Mouse (Mus musculus): ENCODE results near the gene Naa60. TPM values are rescaled to one million over a fixed set of nuclear protein-coding genes. Genes with fewer than 3 reads are reported as not detected.
"Not testable (repeated sequence)": the region's sequence is repeated elsewhere in the genome, so short reads cannot be mapped to it uniquely, and the experiment has no call there.

Naa60 gene
- total and polyA plus RNA-seq, 3 experiments = 25.7 to 71.6 (median 26.0) TPM

DNA sequence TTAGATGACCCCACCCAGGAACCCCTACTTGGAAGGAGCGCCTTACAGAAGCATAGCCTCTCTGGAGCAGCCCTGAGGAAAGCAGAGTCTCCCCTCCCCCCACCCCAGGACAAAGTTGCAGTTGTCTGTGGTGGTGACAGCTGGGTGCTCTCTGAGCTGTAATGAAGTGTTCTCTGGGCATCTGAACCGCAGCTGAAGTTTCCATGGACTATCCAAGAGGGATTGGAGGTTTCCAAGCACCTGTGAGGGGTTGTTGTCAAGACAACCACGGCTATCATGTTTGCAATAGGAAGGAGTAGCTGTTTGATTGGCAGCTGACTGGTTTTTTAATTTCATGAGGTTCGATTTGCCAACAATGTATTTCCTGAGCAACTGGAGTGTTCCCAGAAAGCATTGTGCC, 29.2 kb upstream of the Naa60 start:
- ATAC-seq (ENCODE audit: extremely low read depth, insufficient number of reproducible peaks, low FRiP score, poor library complexity, severe bottlenecking) (no peak), DNase-seq (ENCODE audit: low spot score) (no peak)
- Histone ChIP-seq H3K4me1 (ENCODE audit: insufficient read depth, low read depth, low read length) (peaks cover 22% of the 10 kb centered on the region), H3K9me3 (replicated peaks) (no peaks in the 10 kb centered on the region), H3K36me3 (replicated peaks) (no peaks in the 10 kb centered on the region), H3K4me3 (ENCODE audit: low read depth, low read length) (no peak overlapping the region), H3K27me3 (ENCODE audit: insufficient read depth, low read length) (peaks cover 13% of the 10 kb centered on the region; the same call in 1 of the 2 replicates)
- TF ChIP-seq POLR2AphosphoS5 (IDR thresholded peaks at IDR 0.05; ENCODE audit: insufficient replicate concordance, low read depth, low read length) (no peak), TAL1 (conservative IDR thresholded peaks at IDR 0.05; ENCODE audit: low read depth, low read length) (no peak), CTCF (IDR thresholded peaks at IDR 0.05; ENCODE audit: low read depth, low read length) (no peak)

DNA sequence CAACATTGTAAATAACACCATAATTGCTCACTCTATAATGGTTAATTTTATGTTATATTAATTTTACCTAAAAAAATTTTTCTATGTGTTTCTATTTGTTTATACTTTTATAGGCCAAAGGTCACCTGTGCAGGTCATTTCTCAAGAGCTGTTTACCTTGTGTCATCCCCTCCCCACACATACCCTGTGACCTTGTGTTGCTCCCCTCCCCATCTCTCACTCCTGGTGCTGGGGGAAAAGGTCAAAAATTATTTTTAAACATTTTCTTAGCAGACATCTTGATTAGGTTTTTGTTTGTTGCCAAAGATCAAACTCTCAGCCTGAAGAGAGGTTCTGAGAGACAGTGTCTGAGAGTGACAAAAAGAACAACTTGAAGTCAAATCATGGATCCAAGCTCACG, 28.4 kb upstream of the Naa60 start:
- TF ChIP-seq CTCF (IDR thresholded peaks at IDR 0.05; ENCODE audit: low read depth, low read length) = no peak
- no peak for TF ChIP-seq TAL1 (conservative IDR thresholded peaks at IDR 0.05; ENCODE audit: low read depth, low read length)
- Histone ChIP-seq H3K36me3 (replicated peaks) (no peaks in the 10 kb centered on the region), H3K9me3 (replicated peaks) (no peaks in the 10 kb centered on the region), H3K27me3 (ENCODE audit: insufficient read depth, low read length) (peaks cover 11% of the 10 kb centered on the region; the same call in 1 of the 2 replicates), H3K4me3 (ENCODE audit: low read depth, low read length) (no peak overlapping the region), H3K4me1 (ENCODE audit: insufficient read depth, low read depth, low read length) (peaks cover 24% of the 10 kb centered on the region)
- DNase-seq (ENCODE audit: low spot score) = no peak
- ATAC-seq (ENCODE audit: extremely low read depth, insufficient number of reproducible peaks, low FRiP score, poor library complexity, severe bottlenecking) = no peak

DNA sequence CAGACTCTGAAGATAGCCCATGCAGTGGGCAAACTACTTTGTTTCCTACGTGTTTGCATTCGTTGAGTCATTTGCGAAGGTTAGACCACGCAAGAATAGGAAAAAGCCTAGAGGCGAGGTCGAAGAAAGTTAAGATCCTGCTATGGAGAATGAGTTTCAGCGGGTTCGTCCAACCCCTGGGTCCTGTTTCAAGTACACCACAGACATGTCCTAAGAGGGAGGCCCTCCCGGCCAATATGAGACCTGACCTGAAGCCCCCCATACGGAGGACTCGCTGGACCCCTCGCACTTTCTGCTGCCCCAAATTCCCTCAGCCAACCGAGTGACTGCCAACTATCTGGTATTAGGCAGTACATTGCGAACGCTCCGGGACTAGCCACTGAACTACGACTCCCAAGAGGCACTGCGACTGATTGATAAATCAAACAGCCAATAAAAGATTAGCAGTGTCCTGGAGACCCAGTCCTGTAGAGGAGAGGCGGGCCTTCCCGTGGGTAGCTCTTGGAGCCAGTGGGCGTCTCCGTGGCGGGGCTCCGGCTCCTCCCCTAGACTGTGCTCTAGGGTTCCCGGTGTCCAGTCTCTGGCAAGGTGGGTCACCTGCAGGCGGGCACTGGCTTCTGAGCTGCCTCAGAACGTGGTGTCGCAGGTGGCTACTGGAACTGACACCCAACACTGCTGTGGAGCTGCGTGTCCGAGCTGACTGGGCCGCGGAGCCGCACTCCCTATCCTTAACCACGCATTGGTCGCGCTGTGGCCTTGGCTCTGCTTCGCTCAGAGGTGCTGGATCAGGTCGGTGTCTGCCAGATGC, 25.3 kb upstream of the Naa60 start, which contains the start of gene Zfp174:
Zfp174 (plus strand) TSS at position 558 of the 808 bp plus-strand sequence.
- no peaks in the 10 kb centered on the region for H3K36me3 ChIP-seq (replicated peaks)
- no peak for TF ChIP-seq CTCF (IDR thresholded peaks at IDR 0.05; ENCODE audit: low read depth, low read length)
- TF ChIP-seq GATA2 (IDR thresholded peaks at IDR 0.05; ENCODE audit: borderline replicate concordance, low read depth, low read length) = no peak
- TF ChIP-seq POLR2AphosphoS5 (IDR thresholded peaks at IDR 0.05; ENCODE audit: insufficient replicate concordance, low read depth, low read length) = no peak
- no peak for TF ChIP-seq GATA1 (IDR thresholded peaks at IDR 0.05; ENCODE audit: borderline replicate concordance, low read length)
- no peak for TF ChIP-seq TAL1 (conservative IDR thresholded peaks at IDR 0.05; ENCODE audit: low read depth, low read length)
- peak; percentile 98 for DNase-seq (ENCODE audit: low spot score)
- H3K4me3 ChIP-seq (ENCODE audit: low read depth, low read length) = peak within 1 kb of the TSS; percentile 92
- ATAC-seq (ENCODE audit: extremely low read depth, insufficient number of reproducible peaks, low FRiP score, poor library complexity, severe bottlenecking) = peak; percentile 100
- H3K4me1 ChIP-seq (ENCODE audit: insufficient read depth, low read depth, low read length) = peaks cover 24% of the 10 kb centered on the region
- H3K9me3 ChIP-seq (replicated peaks) = no peaks in the 10 kb centered on the region
- peaks cover 6% of the 10 kb centered on the region; the same call in 1 of the 2 replicates for H3K27me3 ChIP-seq (ENCODE audit: insufficient read depth, low read length)

DNA sequence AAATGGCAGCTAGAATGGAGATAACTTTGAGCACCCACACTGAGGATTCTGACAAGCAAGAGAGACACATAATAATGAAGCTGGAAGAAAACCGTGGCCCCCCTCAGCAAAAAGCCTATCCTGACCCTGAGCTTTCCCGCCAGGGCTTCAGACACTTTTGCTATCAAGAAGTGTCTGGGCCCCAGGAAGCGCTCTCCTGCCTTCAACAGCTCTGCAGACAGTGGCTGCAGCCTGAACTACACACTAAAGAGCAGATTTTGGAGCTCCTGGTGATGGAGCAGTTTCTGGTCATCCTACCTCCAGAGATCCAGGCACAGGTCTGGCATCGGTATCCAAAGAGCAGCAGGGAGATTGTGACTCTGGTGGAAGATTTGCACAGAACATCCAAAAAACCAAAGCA, 24.3 kb upstream of the Naa60 start:
- no peaks in the 10 kb centered on the region for H3K36me3 ChIP-seq (replicated peaks)
- DNase-seq (ENCODE audit: low spot score) (no peak), ATAC-seq (ENCODE audit: extremely low read depth, insufficient number of reproducible peaks, low FRiP score, poor library complexity, severe bottlenecking) (no peak)
- H3K27me3 ChIP-seq (ENCODE audit: insufficient read depth, low read length) = peaks cover 4% of the 10 kb centered on the region; the same call in 1 of the 2 replicates
- TF ChIP-seq CTCF (IDR thresholded peaks at IDR 0.05; ENCODE audit: low read depth, low read length) (no peak), POLR2AphosphoS5 (IDR thresholded peaks at IDR 0.05; ENCODE audit: insufficient replicate concordance, low read depth, low read length) (no peak), GATA1 (IDR thresholded peaks at IDR 0.05; ENCODE audit: borderline replicate concordance, low read length) (no peak), GATA2 (IDR thresholded peaks at IDR 0.05; ENCODE audit: borderline replicate concordance, low read depth, low read length) (no peak), TAL1 (conservative IDR thresholded peaks at IDR 0.05; ENCODE audit: low read depth, low read length) (no peak)
- H3K4me3 ChIP-seq (ENCODE audit: low read depth, low read length) = peak overlapping the region; percentile 92; the same call in 1 of the 2 replicates
- no peaks in the 10 kb centered on the region for H3K9me3 ChIP-seq (replicated peaks)
- H3K4me1 ChIP-seq (ENCODE audit: insufficient read depth, low read depth, low read length) = peaks cover 23% of the 10 kb centered on the region

DNA sequence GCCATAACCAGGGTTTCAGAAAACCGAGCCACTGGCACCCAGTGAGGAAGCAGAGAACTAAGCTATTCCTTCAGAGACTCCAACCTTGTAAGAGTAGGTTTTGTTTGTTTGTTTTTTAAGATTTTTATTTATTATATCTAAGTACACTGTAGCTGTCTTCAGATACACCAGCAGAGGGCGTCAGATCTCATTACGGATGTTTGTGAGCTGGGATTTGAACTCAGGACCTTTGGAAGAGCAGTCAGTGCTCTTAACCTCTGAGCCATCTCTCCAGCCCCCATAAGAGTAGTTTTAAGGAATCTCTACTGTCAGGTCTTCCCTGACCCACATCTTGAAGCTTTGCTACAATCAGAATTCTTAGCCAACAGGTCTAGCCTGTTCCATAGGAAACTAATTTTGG, 23.8 kb upstream of the Naa60 start:
- H3K9me3 ChIP-seq (replicated peaks) = no peaks in the 10 kb centered on the region
- H3K4me1 ChIP-seq (ENCODE audit: insufficient read depth, low read depth, low read length) = peaks cover 19% of the 10 kb centered on the region
- no peak for TF ChIP-seq TAL1 (conservative IDR thresholded peaks at IDR 0.05; ENCODE audit: low read depth, low read length)
- TF ChIP-seq GATA1 (IDR thresholded peaks at IDR 0.05; ENCODE audit: borderline replicate concordance, low read length) = no peak
- TF ChIP-seq GATA2 (IDR thresholded peaks at IDR 0.05; ENCODE audit: borderline replicate concordance, low read depth, low read length) = no peak
- TF ChIP-seq POLR2AphosphoS5 (IDR thresholded peaks at IDR 0.05; ENCODE audit: insufficient replicate concordance, low read depth, low read length) = no peak
- TF ChIP-seq CTCF (IDR thresholded peaks at IDR 0.05; ENCODE audit: low read depth, low read length) = no peak
- ATAC-seq (ENCODE audit: extremely low read depth, insufficient number of reproducible peaks, low FRiP score, poor library complexity, severe bottlenecking) (no peak), DNase-seq (ENCODE audit: low spot score) (no peak)
- H3K27me3 ChIP-seq (ENCODE audit: insufficient read depth, low read length) = 0 out of 2 replicates have a peak, but pooled peaks cover 3% of the 10 kb centered on the region
- H3K36me3 ChIP-seq (replicated peaks) = no peaks in the 10 kb centered on the region
- no peak overlapping the region for H3K4me3 ChIP-seq (ENCODE audit: low read depth, low read length)

DNA sequence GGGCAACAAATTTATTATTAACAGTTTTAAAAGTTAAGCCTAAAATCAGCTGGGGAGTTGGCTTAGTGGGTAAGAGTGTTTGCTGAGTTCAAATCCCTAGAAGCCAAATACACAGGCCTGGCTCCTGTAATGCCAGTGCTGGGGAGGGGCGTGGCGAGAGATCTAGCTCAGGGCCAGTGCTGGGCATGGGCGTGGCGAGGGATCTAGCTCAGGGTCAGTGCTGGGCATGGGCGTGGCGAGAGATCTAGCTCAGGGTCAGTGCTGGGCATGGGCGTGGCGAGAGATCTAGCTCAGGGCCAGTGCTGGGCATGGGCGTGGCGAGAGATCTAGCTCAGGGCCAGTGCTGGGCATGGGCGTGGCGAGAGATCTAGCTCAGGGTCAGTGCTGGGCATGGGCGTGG, 20.9 kb upstream of the Naa60 start:
- not testable (repeated sequence) for DNase-seq (ENCODE audit: low spot score); H3K4me3 ChIP-seq (ENCODE audit: low read depth, low read length); H3K9me3 ChIP-seq (replicated peaks); H3K27me3 ChIP-seq (ENCODE audit: insufficient read depth, low read length); H3K36me3 ChIP-seq (replicated peaks); ATAC-seq (ENCODE audit: extremely low read depth, insufficient number of reproducible peaks, low FRiP score, poor library complexity, severe bottlenecking)
- H3K4me1 ChIP-seq (ENCODE audit: insufficient read depth, low read depth, low read length) = peaks cover 19% of the 10 kb centered on the region
